Mouse (Mus musculus): ENCODE data around the gene Zfp37. TPM values are rescaled to one million over a fixed set of nuclear protein-coding genes. Genes with fewer than 3 reads are reported as not detected.
"Not testable (repeated sequence)": the region's sequence is repeated elsewhere in the genome, so short reads cannot be mapped to it uniquely, and the experiment has no call there.

Gene Zfp37
- 35.8 and 39.2 TPM in 2 replicates for polyA plus RNA-seq (2014; fragmentation: Nextera tagmentation; extraction: Ambion mirVana)

- Histone ChIP-seq H3K27me3 (ENCODE audit: control insufficient read depth, insufficient read depth, low read length) (no peaks in the 10 kb centered on the region), H3K36me3 (ENCODE audit: control insufficient read depth, insufficient read depth, low read length) (no peaks in the 10 kb centered on the region), H3K9me3 (ENCODE audit: control insufficient read depth, low read length) (no peaks in the 10 kb centered on the region), H3K9ac (replicated peaks; ENCODE audit: low read length) (no peak within 1 kb of the TSS), H3K4me2 (ENCODE audit: low read length) (no peak within 1 kb of the TSS), H3K4me1 (ENCODE audit: control insufficient read depth, insufficient read depth, low read length) (no peaks in the 10 kb centered on the region), H3K27ac (replicated peaks; ENCODE audit: low read depth, low read length) (no peak within 1 kb of the TSS), H3K4me3 (replicated peaks; ENCODE audit: low read depth, low read length) (no peak within 1 kb of the TSS)
- ATAC-seq (ENCODE audit: low FRiP score, low TSS enrichment) (no peak), DNase-seq (no peak)
- 80% methylated on average over 13 of the region's 13 CpGs for WGBS
Measured at GRCm38 (mm10) chr4:62230769-62231168, at the start of gene Zfp37. Gene Zfp37 (minus strand): TSS chr4:62231047.

GRCm38 (mm10) chr4:62278081-62278480, 47.2 kb upstream of the Zfp37 start:
- Histone ChIP-seq H3K4me2 (ENCODE audit: low read length) (no peak overlapping the region), H3K36me3 (ENCODE audit: control insufficient read depth, insufficient read depth, low read length) (no peaks in the 10 kb centered on the region), H3K4me3 (replicated peaks; ENCODE audit: low read depth, low read length) (no peak overlapping the region), H3K4me1 (ENCODE audit: control insufficient read depth, insufficient read depth, low read length) (no peaks in the 10 kb centered on the region), H3K9me3 (ENCODE audit: control insufficient read depth, low read length) (no peaks in the 10 kb centered on the region), H3K27ac (replicated peaks; ENCODE audit: low read depth, low read length) (no peak overlapping the region), H3K27me3 (ENCODE audit: control insufficient read depth, insufficient read depth, low read length) (no peaks in the 10 kb centered on the region), H3K9ac (replicated peaks; ENCODE audit: low read length) (no peak overlapping the region)
- no peak for ATAC-seq (ENCODE audit: low FRiP score, low TSS enrichment)
- no peak for DNase-seq
- WGBS, result 84% methylated on average over 4 of the region's 4 CpGs

GRCm38 (mm10) chr4:62277222-62277621, 46.4 kb upstream of the Zfp37 start:
- Histone ChIP-seq H3K9me3 (ENCODE audit: control insufficient read depth, low read length) (no peaks in the 10 kb centered on the region), H3K4me1 (ENCODE audit: control insufficient read depth, insufficient read depth, low read length) (no peaks in the 10 kb centered on the region), H3K36me3 (ENCODE audit: control insufficient read depth, insufficient read depth, low read length) (no peaks in the 10 kb centered on the region), H3K4me3 (replicated peaks; ENCODE audit: low read depth, low read length) (no peak overlapping the region), H3K9ac (replicated peaks; ENCODE audit: low read length) (no peak overlapping the region), H3K4me2 (ENCODE audit: low read length) (no peak overlapping the region), H3K27me3 (ENCODE audit: control insufficient read depth, insufficient read depth, low read length) (no peaks in the 10 kb centered on the region), H3K27ac (replicated peaks; ENCODE audit: low read depth, low read length) (no peak overlapping the region)
- no peak for ATAC-seq (ENCODE audit: low FRiP score, low TSS enrichment)
- 70% methylated on average over 3 of the region's 3 CpGs for WGBS
- no peak for DNase-seq

GRCm38 (mm10) chr4:62276642-62277041, 45.8 kb upstream of the Zfp37 start:
- 89% methylated on average over 10 of the region's 10 CpGs for WGBS
- Histone ChIP-seq H3K27ac (replicated peaks; ENCODE audit: low read depth, low read length) (no peak overlapping the region), H3K36me3 (ENCODE audit: control insufficient read depth, insufficient read depth, low read length) (no peaks in the 10 kb centered on the region), H3K4me1 (ENCODE audit: control insufficient read depth, insufficient read depth, low read length) (no peaks in the 10 kb centered on the region), H3K9ac (replicated peaks; ENCODE audit: low read length) (no peak overlapping the region), H3K4me3 (replicated peaks; ENCODE audit: low read depth, low read length) (no peak overlapping the region), H3K27me3 (ENCODE audit: control insufficient read depth, insufficient read depth, low read length) (no peaks in the 10 kb centered on the region), H3K9me3 (ENCODE audit: control insufficient read depth, low read length) (no peaks in the 10 kb centered on the region), H3K4me2 (ENCODE audit: low read length) (no peak overlapping the region)
- ATAC-seq (ENCODE audit: low FRiP score, low TSS enrichment) (no peak), DNase-seq (no peak)

GRCm38 (mm10) chr4:62274841-62275536, 44.1 kb upstream of the Zfp37 start:
- Histone ChIP-seq H3K27me3 (ENCODE audit: control insufficient read depth, insufficient read depth, low read length) (no peaks in the 10 kb centered on the region), H3K4me3 (replicated peaks; ENCODE audit: low read depth, low read length) (no peak overlapping the region), H3K27ac (replicated peaks; ENCODE audit: low read depth, low read length) (no peak overlapping the region), H3K36me3 (ENCODE audit: control insufficient read depth, insufficient read depth, low read length) (no peaks in the 10 kb centered on the region), H3K4me1 (ENCODE audit: control insufficient read depth, insufficient read depth, low read length) (no peaks in the 10 kb centered on the region), H3K9ac (replicated peaks; ENCODE audit: low read length) (no peak overlapping the region), H3K9me3 (ENCODE audit: control insufficient read depth, low read length) (no peaks in the 10 kb centered on the region), H3K4me2 (ENCODE audit: low read length) (no peak overlapping the region; the same call in 1 of the 2 replicates)
- under 1% methylated on average over 12 of the region's 12 CpGs for WGBS
- peak; percentile 76; the same call in 1 of the 2 replicates for ATAC-seq (ENCODE audit: low FRiP score, low TSS enrichment)
- DNase-seq, result peak; percentile 41

GRCm38 (mm10) chr4:62273916-62274315, 43.1 kb upstream of the Zfp37 start:
- no peak overlapping the region for H3K4me2 ChIP-seq (ENCODE audit: low read length)
- H3K9ac ChIP-seq (replicated peaks; ENCODE audit: low read length), result no peak overlapping the region
- ATAC-seq (ENCODE audit: low FRiP score, low TSS enrichment), result no peak
- no peaks in the 10 kb centered on the region for H3K9me3 ChIP-seq (ENCODE audit: control insufficient read depth, low read length)
- H3K27me3 ChIP-seq (ENCODE audit: control insufficient read depth, insufficient read depth, low read length), result no peaks in the 10 kb centered on the region
- no peak for DNase-seq
- no peak overlapping the region for H3K4me3 ChIP-seq (replicated peaks; ENCODE audit: low read depth, low read length)
- H3K4me1 ChIP-seq (ENCODE audit: control insufficient read depth, insufficient read depth, low read length), result no peaks in the 10 kb centered on the region
- no peaks in the 10 kb centered on the region for H3K36me3 ChIP-seq (ENCODE audit: control insufficient read depth, insufficient read depth, low read length)
- 93% methylated on average over 10 of the region's 10 CpGs for WGBS
- H3K27ac ChIP-seq (replicated peaks; ENCODE audit: low read depth, low read length), result no peak overlapping the region

GRCm38 (mm10) chr4:62272696-62273095, 41.8 kb upstream of the Zfp37 start:
- H3K4me3 ChIP-seq (replicated peaks; ENCODE audit: low read depth, low read length), result no peak overlapping the region

GRCm38 (mm10) chr4:62267101-62267500, 36.3 kb upstream of the Zfp37 start:
- no peaks in the 10 kb centered on the region for H3K9me3 ChIP-seq (ENCODE audit: control insufficient read depth, low read length)
- no peaks in the 10 kb centered on the region for H3K4me1 ChIP-seq (ENCODE audit: control insufficient read depth, insufficient read depth, low read length)
- no peak for DNase-seq
- H3K27me3 ChIP-seq (ENCODE audit: control insufficient read depth, insufficient read depth, low read length), result no peaks in the 10 kb centered on the region
- 81% methylated on average over 10 of the region's 10 CpGs for WGBS
- no peak overlapping the region for H3K27ac ChIP-seq (replicated peaks; ENCODE audit: low read depth, low read length)
- H3K4me3 ChIP-seq (replicated peaks; ENCODE audit: low read depth, low read length), result no peak overlapping the region
- no peak for ATAC-seq (ENCODE audit: low FRiP score, low TSS enrichment)
- H3K36me3 ChIP-seq (ENCODE audit: control insufficient read depth, insufficient read depth, low read length), result no peaks in the 10 kb centered on the region
- H3K9ac ChIP-seq (replicated peaks; ENCODE audit: low read length), result no peak overlapping the region
- no peak overlapping the region for H3K4me2 ChIP-seq (ENCODE audit: low read length)

More at GRCm38 (mm10) chr4:62272696-62273095, 41.8 kb upstream of the Zfp37 start:
- Histone ChIP-seq H3K9me3 (ENCODE audit: control insufficient read depth, low read length) (no peaks in the 10 kb centered on the region), H3K27me3 (ENCODE audit: control insufficient read depth, insufficient read depth, low read length) (no peaks in the 10 kb centered on the region), H3K27ac (replicated peaks; ENCODE audit: low read depth, low read length) (no peak overlapping the region), H3K9ac (replicated peaks; ENCODE audit: low read length) (no peak overlapping the region), H3K4me2 (ENCODE audit: low read length) (no peak overlapping the region), H3K36me3 (ENCODE audit: control insufficient read depth, insufficient read depth, low read length) (no peaks in the 10 kb centered on the region), H3K4me1 (ENCODE audit: control insufficient read depth, insufficient read depth, low read length) (no peaks in the 10 kb centered on the region)
- 91% methylated on average over 10 of the region's 10 CpGs for WGBS
- DNase-seq, result no peak
- ATAC-seq (ENCODE audit: low FRiP score, low TSS enrichment), result no peak

GRCm38 (mm10) chr4:62266016-62266415, 35.2 kb upstream of the Zfp37 start:
- not testable (repeated sequence) for H3K4me3 ChIP-seq (replicated peaks; ENCODE audit: low read depth, low read length); H3K9me3 ChIP-seq (ENCODE audit: control insufficient read depth, low read length); H3K36me3 ChIP-seq (ENCODE audit: control insufficient read depth, insufficient read depth, low read length); H3K4me2 ChIP-seq (ENCODE audit: low read length); DNase-seq; ATAC-seq (ENCODE audit: low FRiP score, low TSS enrichment); H3K9ac ChIP-seq (replicated peaks; ENCODE audit: low read length); H3K4me1 ChIP-seq (ENCODE audit: control insufficient read depth, insufficient read depth, low read length); H3K27me3 ChIP-seq (ENCODE audit: control insufficient read depth, insufficient read depth, low read length); H3K27ac ChIP-seq (replicated peaks; ENCODE audit: low read depth, low read length)
- 76% methylated on average over 7 of the region's 7 CpGs for WGBS

Data from midbrain, embryonic 14.5 days (tissue).